Mouse (Mus musculus): ENCODE data around the gene Sgpp2. TPM values are rescaled to one million over a fixed set of nuclear protein-coding genes. Genes with fewer than 3 reads are reported as not detected.

The Sgpp2 gene
- polyA plus RNA-seq, 1 experiment from 2014 or later = 0.11 TPM

DNA sequence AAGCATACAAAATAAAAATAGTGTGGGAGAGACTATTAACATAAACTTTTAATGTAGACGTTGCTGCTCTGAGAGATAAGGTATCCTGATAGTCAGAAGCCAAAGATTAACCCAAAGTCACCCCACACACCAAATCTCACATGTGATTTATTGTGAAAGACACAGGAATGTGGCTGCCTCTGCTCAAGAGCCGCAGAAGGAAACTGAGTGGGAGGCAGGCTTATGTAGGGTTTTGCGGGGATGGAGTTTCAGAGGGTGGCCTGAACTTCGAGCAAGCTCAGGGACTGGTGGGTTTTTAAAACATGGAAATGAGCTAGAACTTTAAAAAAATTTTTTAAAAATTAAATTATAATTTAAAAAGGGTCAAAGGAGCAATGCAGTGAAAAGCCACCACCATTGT, 3.8 kb downstream of the Sgpp2 start:
- Histone ChIP-seq H3K4me1 (peaks cover 21% of the 10 kb centered on the region), H3K4me2 (no peak overlapping the region), H3K9me3 (no peaks in the 10 kb centered on the region), H3K4me3 (no peak overlapping the region), H3K27ac (replicated peaks) (no peak overlapping the region), H3K36me3 (no peaks in the 10 kb centered on the region), H3K9ac (no peak overlapping the region), H3K27me3 (replicated peaks) (peaks cover 56% of the 10 kb centered on the region)
- ATAC-seq (ENCODE audit: extremely low read depth, insufficient number of reproducible peaks, low FRiP score, low TSS enrichment) = no peak
- 61% methylated on average over 4 of the region's 4 CpGs for WGBS

GRCm38 (mm10) chr1:78318089-78318760, 8.1 kb downstream of the Sgpp2 start:
- no peak overlapping the region for H3K4me3 ChIP-seq
- peaks cover 19% of the 10 kb centered on the region for H3K27me3 ChIP-seq (replicated peaks)
- no peaks in the 10 kb centered on the region for H3K9me3 ChIP-seq
- H3K27ac ChIP-seq (replicated peaks) = no peak overlapping the region
- 74% methylated on average over 13 of the region's 13 CpGs for WGBS
- H3K4me2 ChIP-seq = no peak overlapping the region
- no peak overlapping the region for H3K9ac ChIP-seq
- no peaks in the 10 kb centered on the region for H3K36me3 ChIP-seq
- no peaks in the 10 kb centered on the region for H3K4me1 ChIP-seq
- ATAC-seq (ENCODE audit: extremely low read depth, insufficient number of reproducible peaks, low FRiP score, low TSS enrichment) = no peak

GRCm38 (mm10) chr1:78320291-78320690, 10.1 kb downstream of the Sgpp2 start:
- Histone ChIP-seq H3K36me3 (no peaks in the 10 kb centered on the region), H3K27me3 (replicated peaks) (peaks cover 18% of the 10 kb centered on the region), H3K4me1 (no peaks in the 10 kb centered on the region), H3K4me3 (no peak overlapping the region), H3K4me2 (no peak overlapping the region), H3K27ac (replicated peaks) (no peak overlapping the region), H3K9me3 (no peaks in the 10 kb centered on the region), H3K9ac (no peak overlapping the region)
- 82% methylated on average over 3 of the region's 3 CpGs for WGBS
- no peak for ATAC-seq (ENCODE audit: extremely low read depth, insufficient number of reproducible peaks, low FRiP score, low TSS enrichment)

DNA sequence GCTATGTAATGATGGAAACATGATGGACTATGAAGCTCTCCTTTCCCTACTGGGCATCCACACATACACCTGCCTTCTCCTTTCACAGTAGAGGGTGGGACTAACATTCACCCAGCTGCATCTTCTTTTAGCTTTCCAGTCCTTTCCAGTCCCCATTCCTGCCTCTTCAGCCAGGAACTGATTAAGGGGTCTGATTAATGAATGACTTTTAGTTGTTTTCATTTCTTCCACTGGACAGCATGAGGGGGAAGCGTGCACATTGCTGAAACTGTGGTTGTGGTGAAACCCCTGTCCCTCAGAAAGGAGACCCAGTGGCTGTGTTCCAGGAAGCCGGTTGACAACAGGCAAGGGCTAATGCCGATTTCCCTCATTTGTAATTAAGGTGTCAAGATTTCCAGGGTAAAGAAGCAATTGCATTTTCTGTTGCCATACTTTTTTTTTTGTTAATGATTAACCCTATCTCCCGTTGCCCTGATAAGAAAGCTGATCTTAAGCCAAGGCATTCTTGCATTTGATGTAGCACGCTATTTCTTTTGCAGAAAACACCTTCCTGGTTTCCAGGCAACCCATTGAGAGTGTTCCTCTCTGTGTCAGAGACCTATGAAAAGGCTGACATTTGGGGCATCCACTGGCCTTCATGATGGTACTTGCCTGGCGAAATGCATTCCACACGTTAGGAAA, 12.1 kb downstream of the Sgpp2 start:
- 55% methylated on average over 7 of the region's 7 CpGs for WGBS
- Histone ChIP-seq H3K4me3 (no peak overlapping the region), H3K9me3 (no peaks in the 10 kb centered on the region), H3K36me3 (no peaks in the 10 kb centered on the region), H3K4me2 (no peak overlapping the region), H3K4me1 (no peaks in the 10 kb centered on the region), H3K27me3 (replicated peaks) (peaks cover 14% of the 10 kb centered on the region), H3K9ac (no peak overlapping the region), H3K27ac (replicated peaks) (no peak overlapping the region)
- ATAC-seq (ENCODE audit: extremely low read depth, insufficient number of reproducible peaks, low FRiP score, low TSS enrichment) = no peak

DNA sequence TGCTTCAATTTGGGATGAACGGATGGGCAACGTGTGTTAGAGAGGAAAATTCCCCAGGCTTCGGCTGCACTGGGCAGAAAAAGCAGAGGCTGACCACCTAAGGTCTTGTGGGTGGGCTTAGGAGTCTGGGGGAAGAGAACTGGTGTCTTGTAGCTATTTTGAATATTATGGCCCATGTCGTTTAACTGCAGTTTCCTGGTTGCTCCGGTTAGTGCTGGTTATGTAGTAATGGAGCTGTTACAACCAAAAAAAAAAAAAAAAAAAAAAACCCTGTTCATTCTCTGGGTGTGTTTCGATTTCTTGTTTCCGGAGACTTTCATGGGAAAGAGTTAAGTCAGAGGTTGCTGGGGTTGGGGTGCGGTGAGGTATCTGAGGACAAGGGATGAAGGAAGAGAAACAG, 12.7 kb downstream of the Sgpp2 start:
- Histone ChIP-seq H3K4me1 (no peaks in the 10 kb centered on the region), H3K4me3 (no peak overlapping the region), H3K9ac (no peak overlapping the region), H3K36me3 (no peaks in the 10 kb centered on the region), H3K4me2 (no peak overlapping the region), H3K27ac (replicated peaks) (no peak overlapping the region), H3K27me3 (replicated peaks) (peaks cover 13% of the 10 kb centered on the region), H3K9me3 (no peaks in the 10 kb centered on the region)
- WGBS = 77% methylated on average over 8 of the region's 8 CpGs
- no peak for ATAC-seq (ENCODE audit: extremely low read depth, insufficient number of reproducible peaks, low FRiP score, low TSS enrichment)

DNA sequence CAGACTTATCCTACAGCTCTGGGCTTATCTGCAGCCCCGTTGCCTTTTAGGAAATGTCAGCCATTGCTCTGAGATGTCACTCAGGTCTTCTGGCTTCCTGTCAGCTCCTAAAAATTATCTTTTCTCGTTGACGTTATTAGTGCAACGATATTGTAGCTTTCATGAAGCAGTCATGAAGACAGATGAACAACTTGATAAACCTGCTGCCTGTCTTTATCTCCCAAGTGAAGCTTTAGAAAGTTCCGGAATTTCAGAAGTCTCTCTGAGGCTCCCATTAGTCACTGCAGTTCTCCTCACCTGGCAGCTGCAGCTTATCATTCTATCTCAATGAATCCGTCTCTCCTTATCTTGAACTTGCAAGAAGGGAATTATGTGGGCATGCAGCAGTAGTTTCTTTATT, 13.9 kb downstream of the Sgpp2 start:
- 36% methylated on average over 6 of the region's 6 CpGs for WGBS
- peaks cover 5% of the 10 kb centered on the region for H3K27me3 ChIP-seq (replicated peaks)
- H3K36me3 ChIP-seq = no peaks in the 10 kb centered on the region
- no peak overlapping the region for H3K27ac ChIP-seq (replicated peaks)
- H3K4me3 ChIP-seq = no peak overlapping the region
- no peak overlapping the region for H3K9ac ChIP-seq
- no peak for ATAC-seq (ENCODE audit: extremely low read depth, insufficient number of reproducible peaks, low FRiP score, low TSS enrichment)
- H3K4me2 ChIP-seq = no peak overlapping the region
- peaks cover 6% of the 10 kb centered on the region; the same call in 1 of the 2 replicates for H3K4me1 ChIP-seq
- no peaks in the 10 kb centered on the region for H3K9me3 ChIP-seq

- no peaks in the 10 kb centered on the region for H3K27me3 ChIP-seq (replicated peaks)
- no peak for ATAC-seq (ENCODE audit: extremely low read depth, insufficient number of reproducible peaks, low FRiP score, low TSS enrichment)
- WGBS = 50% methylated on average over 6 of the region's 6 CpGs
- H3K4me3 ChIP-seq = no peak overlapping the region
- no peaks in the 10 kb centered on the region for H3K36me3 ChIP-seq
- H3K4me1 ChIP-seq = peaks cover 6% of the 10 kb centered on the region; the same call in 1 of the 2 replicates
- H3K9me3 ChIP-seq = no peaks in the 10 kb centered on the region
- H3K9ac ChIP-seq = no peak overlapping the region
- H3K4me2 ChIP-seq = no peak overlapping the region
- H3K27ac ChIP-seq (replicated peaks) = no peak overlapping the region
These were observed 15.7 kb downstream of the Sgpp2 start for GRCm38 (mm10) chr1:78325851-78326250.

DNA sequence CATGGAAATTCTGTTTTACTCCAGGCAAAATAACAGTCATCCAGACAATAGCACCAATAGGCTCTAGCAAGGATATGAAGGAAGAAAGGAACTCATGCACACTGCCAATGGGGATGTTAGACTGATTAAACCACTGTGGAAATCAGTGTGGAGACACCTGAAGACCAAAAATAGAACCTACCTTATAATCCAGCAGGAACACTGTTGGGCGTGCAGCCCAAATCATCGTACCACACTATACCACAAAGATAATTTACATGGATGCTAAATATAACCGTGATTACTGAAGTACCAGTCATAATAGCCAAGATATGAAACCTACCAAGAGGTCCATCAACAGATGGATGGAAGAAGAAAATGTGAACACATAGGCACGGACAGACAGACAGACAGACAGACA, 18.5 kb downstream of the Sgpp2 start:
- ATAC-seq (ENCODE audit: extremely low read depth, insufficient number of reproducible peaks, low FRiP score, low TSS enrichment) = no peak
- 51% methylated on average over 4 of the region's 4 CpGs for WGBS
- no peak overlapping the region for H3K4me3 ChIP-seq

GRCm38 (mm10) chr1:78329861-78330260, 19.7 kb downstream of the Sgpp2 start:
- Histone ChIP-seq H3K27ac (replicated peaks) (no peak overlapping the region), H3K4me1 (peaks cover 6% of the 10 kb centered on the region; the same call in 1 of the 2 replicates), H3K4me2 (no peak overlapping the region), H3K9ac (no peak overlapping the region), H3K27me3 (replicated peaks) (no peaks in the 10 kb centered on the region), H3K9me3 (no peaks in the 10 kb centered on the region), H3K36me3 (no peaks in the 10 kb centered on the region), H3K4me3 (no peak overlapping the region)
- WGBS = 81% methylated on average over 1 of the region's 1 CpGs
- ATAC-seq (ENCODE audit: extremely low read depth, insufficient number of reproducible peaks, low FRiP score, low TSS enrichment) = no peak

More for the DNA sequence above, 18.5 kb downstream of the Sgpp2 start:
- Histone ChIP-seq H3K36me3 (no peaks in the 10 kb centered on the region), H3K4me2 (no peak overlapping the region), H3K27ac (replicated peaks) (no peak overlapping the region), H3K4me1 (peaks cover 6% of the 10 kb centered on the region; the same call in 1 of the 2 replicates), H3K27me3 (replicated peaks) (no peaks in the 10 kb centered on the region), H3K9me3 (no peaks in the 10 kb centered on the region), H3K9ac (no peak overlapping the region)

- WGBS = 76% methylated on average over 5 of the region's 5 CpGs
- Histone ChIP-seq H3K27ac (replicated peaks) (no peak overlapping the region), H3K36me3 (no peaks in the 10 kb centered on the region), H3K9ac (no peak overlapping the region), H3K9me3 (no peaks in the 10 kb centered on the region), H3K27me3 (replicated peaks) (no peaks in the 10 kb centered on the region), H3K4me3 (no peak overlapping the region), H3K4me1 (peaks cover 6% of the 10 kb centered on the region; the same call in 1 of the 2 replicates), H3K4me2 (no peak overlapping the region)
- no peak for ATAC-seq (ENCODE audit: extremely low read depth, insufficient number of reproducible peaks, low FRiP score, low TSS enrichment)
These were observed 20.5 kb downstream of the Sgpp2 start for GRCm38 (mm10) chr1:78330620-78331158.

GRCm38 (mm10) chr1:78337726-78338125, 27.6 kb downstream of the Sgpp2 start:
- Histone ChIP-seq H3K27me3 (replicated peaks) (0 out of 2 replicates have a peak, but pooled peaks cover 5% of the 10 kb centered on the region), H3K4me3 (no peak overlapping the region), H3K27ac (replicated peaks) (no peak overlapping the region), H3K36me3 (no peaks in the 10 kb centered on the region), H3K4me2 (peak overlapping the region; percentile 5; the same call in 1 of the 2 replicates), H3K9ac (no peak overlapping the region), H3K4me1 (peaks cover 10% of the 10 kb centered on the region), H3K9me3 (no peaks in the 10 kb centered on the region)
- WGBS = 64% methylated on average over 7 of the region's 7 CpGs
- ATAC-seq (ENCODE audit: extremely low read depth, insufficient number of reproducible peaks, low FRiP score, low TSS enrichment) = no peak
